Mouse (Mus musculus): Measurements from ENCODE around the gene Fam83g.

Fam83g gene

DNA sequence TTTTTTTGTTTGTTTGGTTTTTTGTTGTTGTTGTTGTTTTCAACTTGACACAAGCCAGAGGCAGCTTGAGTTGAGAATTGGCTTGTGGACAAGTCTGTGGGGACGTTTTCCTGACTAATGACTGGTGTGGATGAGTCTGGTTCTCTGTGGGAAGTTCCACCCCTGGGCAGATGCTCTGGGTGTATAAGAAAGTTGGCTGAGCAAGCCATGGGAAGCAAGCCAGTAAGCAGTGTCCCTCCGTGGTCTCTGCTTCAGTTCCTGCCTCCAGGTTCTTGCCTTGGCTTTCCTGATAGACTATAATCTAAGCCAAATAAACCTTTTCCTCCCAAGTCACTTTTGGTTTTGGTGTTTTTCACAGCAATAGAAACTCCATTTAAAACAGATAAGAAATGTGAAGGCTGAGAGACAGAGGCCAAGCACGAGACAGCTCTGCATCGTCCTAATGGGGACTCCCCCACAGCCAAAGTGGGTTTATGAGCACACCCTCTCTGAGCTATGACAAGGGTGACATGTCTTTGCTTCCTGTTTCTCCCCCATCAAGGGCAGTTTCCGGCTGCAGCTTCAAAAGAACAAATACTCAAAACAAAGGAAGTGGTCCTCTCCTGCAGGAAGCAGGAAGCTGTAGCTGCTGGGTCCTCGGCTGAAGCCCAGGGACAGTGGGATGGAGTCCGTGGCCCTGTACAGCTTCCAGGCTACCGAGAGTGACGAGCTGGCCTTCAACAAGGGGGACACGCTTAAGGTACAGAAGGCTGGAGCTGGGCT, 31.0 kb upstream of the Fam83g start, which contains the start of gene Grap:
TSS of gene Grap (plus strand) at position 580 of the 762 bp plus-strand sequence.
- peak; percentile 71 for DNase-seq

DNA sequence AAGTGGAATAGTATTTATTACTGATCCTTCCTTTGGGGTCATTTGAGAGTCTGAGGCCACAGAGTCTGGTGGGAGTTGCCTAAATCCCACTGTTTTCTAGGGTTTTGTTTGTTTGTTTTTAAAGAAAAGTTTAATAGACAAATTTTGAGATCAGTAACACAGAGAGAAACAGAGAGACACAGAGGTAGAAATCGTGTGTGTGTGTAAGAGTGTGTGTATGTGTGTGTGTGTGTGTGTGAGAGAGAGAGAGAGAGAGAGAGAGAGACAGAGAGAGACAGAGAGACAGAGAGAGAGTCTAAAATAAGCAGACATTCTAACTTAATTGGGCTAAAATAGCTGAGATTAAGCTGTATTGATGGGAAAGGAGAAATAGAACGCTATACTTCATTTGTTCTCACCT, 30.3 kb upstream of the Fam83g start:
- DNase-seq, result no peak

DNA sequence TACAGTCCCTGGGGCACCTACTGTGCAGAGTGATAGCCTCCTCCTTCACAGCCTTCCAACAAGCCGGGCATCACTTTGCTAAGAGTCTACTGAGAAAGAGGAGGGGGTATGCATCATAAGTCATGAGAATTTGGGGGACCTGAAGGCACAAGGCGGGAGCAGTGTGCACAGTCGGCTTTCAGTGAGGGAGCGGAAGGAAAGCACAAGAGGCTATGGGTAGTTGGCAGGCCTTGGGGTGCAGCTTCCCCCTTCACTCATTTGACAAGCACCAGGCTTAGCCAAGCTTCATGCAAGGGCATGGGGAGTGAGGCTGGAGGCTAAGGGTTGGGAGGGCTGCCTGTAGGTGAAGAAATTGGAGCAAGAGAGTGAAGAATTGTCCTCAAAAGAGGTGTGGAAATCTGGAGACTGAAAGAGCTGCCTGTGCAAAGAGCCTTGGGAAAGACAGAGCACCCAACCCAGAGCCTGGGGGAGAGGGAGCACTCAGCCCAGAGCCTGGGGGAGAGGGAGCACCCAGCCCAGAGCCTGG, 29.0 kb upstream of the Fam83g start:
- DNase-seq, result no peak

DNA sequence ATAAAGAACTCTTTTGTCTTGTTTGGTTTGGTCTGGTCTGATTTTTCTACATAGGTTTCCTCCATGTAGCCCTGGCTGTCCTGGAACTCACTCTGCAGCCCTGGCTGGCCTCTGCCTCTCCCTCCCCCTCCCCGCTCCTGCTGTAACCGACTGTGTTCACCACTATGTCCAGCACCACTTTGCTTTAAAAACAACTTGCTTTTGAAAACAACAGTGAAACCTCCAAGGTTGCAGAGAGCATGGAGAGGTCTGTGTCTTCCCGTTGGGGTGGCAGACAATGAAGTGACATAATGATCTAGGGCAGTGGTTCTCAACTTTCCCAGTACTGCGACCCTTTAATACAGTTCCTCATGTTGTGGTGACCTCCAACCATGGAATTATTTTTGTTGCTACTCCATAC, 28.2 kb upstream of the Fam83g start:
- DNase-seq, result no peak

DNA sequence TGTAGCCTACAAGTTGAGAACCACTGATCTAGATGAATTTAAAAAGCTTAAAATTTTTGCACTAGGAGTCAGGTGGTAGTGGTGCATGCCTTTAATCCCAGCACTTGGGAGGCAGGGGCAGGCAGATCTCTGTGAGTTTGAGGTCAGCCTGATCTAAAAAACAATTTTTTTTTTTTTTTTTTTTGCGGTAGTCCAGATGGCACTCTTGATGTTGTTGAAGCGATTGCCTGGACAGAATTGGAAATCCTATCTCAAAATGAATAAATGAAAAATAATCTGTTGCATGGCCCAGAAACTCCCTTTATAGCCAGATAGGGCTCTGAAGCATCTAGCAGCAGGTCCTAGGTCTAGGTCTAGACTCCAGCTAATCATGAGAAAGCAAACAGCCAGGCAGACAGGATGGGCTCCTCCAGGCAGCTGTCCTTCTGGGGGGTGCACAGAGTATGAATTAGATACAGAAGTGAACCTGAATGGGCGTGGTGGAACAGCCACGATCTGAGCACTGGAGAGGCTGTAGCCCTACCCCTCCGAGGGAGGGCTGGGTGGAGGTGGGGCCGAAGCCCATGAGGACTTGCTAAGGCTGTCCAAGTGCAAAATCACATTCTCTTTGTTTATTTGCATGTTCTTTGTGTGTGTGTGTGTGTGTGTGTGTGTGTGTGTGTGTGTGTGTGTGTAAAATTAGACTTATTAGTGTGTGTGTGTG, 27.6 kb upstream of the Fam83g start:
- no peak for DNase-seq

DNA sequence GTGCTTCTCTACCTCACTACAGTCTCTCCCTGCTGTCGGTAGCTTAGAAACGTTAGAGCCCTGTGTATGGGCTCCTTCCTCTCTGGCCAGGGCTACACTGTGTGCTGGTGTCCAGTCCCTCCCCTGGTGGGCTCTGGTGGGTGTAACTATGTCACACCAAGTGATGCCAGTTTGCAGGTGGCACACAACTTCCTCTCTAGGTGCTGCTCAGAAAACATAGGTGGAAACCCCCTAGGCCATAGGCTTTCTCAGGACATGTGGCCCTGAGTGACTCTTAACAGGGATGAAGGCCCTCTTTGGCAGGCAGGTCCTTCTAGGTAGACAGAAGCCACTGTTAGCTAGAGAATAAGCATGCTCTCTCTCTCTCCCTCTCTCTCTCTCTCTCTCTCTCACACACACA, 26.5 kb upstream of the Fam83g start:
- DNase-seq, result no peak

DNA sequence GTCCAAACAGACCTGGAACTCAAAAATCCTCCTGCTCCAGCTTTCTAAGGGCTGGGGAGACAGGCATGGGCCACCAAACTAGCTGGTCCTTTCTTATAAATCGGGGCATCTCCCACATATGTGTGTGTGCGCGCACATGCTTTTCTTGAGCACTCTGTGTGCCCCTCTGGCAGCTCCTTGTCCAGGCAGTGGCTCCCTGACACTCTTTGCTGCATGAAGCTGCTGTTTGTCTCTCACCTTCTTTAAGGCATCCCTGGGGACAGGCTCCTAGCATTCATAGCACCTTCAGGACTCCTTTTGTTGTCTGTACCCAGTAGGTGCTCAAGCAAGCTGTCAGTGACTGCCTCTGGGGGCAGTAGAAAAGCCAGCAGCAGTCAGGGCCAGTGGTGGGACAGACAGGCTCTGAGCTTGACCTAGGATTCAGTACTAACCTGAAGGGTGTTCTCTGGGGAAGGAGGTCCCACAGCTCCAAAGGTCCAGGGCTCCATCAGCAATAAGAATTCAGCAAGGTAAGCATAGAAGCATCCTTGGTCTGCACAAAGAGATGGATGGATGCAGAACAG, 25.4 kb upstream of the Fam83g start:
- no peak for DNase-seq

DNA sequence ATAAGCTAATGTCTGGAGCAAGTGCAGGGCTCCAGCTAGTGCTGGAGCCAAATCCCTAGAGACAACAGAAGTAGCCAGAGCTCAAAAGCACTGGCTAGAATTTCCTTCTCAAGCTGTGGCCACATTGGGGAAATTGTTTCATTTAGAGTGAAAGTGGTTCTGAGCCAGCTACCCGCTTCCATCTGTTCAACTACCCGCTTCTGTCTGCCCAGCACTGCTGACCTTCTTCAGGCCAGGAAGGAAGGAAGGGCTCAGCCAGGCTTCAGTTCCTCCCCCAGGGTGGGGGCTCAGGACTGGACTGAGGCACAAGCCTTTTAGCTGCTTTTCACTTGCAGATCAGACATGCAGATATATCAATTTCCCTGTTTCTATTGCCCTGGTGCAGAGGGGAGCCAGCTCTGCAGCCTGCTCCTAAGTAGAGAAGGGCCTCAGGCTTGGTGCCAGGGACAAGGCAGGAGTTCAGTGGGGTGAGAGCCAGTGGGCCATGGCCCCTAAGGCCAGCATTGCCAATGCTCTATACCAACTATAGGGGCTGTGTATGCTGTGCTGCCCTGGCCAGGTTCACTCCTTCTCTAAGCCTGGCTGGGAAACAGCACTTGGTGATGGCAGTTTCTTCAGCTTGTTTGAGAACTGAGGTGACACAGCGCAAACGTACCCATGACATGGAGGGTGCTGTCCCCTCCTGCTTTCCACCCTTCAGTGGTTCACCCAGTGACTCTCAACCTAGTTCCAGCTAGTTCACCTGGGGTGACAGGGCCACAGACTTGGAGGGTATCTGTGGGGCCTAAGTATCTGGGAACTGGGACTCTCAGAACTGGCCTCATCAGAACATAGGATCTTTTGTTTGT, 24.7 kb upstream of the Fam83g start:
- DNase-seq, result no peak

DNA sequence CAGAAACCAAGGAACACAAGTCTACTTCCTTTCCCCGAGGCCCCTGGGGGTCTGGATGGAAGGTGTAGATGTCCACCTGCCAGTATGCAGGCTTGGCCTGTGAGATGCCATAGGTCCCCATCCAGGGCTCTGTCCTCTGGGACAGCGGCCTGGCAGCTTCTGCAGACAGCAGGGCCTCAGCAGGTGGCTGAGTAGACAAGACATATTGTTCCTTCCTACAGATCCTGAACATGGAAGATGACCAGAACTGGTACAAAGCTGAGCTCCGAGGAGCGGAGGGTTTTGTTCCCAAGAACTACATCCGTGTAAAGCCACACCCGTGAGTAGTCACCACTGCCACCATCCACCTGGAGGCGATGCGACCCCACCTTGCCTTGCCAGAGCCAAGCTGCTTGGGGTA, 23.9 kb upstream of the Fam83g start:
- no peak for DNase-seq

DNA sequence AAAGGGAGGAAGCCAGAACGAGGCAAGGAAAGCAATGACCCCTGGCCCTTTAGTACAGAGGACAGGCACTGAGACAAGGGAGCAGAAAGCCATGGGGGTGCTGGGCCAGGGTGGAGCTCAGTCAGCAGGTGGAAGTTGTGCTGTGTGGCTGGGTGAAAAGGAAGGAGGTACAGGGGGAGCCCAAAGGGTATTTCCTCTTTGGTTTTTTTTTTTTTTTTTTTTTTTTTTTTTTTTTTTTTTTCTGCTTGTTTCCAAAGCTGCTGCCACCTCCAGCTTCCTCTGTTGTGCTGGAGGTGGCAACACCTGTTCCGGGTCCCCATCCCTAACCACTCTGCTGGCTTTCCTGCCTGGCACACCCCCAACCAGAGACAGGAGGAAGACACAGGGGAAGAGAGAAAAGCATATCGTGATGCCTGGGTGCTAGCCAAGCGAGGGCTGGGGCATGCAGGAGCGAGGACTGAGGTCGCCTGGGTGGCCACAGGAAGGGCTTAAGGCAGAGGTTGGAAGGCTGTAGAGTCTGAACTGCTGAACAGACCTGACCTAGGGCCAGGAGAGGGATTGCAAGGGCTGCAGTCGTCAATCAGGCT, 23.0 kb upstream of the Fam83g start:
- peak; percentile 60 for DNase-seq

DNA sequence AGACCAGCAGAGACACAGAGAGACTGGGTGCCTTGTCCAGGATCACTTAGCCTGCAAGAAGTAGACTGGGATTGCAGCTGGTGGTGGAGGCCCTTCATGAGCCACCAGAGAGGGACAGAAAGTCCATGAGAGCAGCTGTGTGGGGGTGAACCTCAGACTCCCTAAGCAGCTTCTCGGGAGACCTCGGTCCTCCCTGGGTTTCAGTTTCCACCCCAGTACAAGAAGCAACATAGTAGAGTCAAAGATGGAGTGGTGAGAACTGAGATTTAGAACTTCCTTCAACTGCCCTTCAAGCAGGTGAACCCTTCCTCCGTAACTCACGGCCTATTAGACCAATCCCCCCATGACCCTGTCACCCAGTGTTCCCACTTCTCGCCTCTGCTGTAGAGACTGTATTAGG, 21.7 kb upstream of the Fam83g start:
- DNase-seq, result no peak

DNA sequence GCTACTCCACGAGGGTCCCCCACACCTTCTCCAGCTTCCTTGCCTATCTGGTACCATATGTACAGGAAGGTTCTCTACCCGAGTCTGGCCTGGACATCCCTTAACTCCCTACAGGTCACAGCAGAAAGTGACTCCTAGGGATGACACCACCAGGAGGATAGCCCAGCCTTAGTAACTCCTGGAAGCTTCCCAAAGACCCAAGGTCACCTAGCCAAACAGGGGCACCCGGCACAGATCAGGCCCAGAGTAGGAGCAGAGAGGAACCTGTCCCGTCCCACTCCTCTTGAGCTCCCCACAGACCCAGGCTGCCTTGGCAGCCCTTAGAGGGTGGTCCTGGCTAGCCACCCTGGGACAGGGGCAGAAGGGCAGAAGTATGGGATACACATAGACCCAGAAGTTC, 18.5 kb upstream of the Fam83g start:
- DNase-seq, result no peak

DNA sequence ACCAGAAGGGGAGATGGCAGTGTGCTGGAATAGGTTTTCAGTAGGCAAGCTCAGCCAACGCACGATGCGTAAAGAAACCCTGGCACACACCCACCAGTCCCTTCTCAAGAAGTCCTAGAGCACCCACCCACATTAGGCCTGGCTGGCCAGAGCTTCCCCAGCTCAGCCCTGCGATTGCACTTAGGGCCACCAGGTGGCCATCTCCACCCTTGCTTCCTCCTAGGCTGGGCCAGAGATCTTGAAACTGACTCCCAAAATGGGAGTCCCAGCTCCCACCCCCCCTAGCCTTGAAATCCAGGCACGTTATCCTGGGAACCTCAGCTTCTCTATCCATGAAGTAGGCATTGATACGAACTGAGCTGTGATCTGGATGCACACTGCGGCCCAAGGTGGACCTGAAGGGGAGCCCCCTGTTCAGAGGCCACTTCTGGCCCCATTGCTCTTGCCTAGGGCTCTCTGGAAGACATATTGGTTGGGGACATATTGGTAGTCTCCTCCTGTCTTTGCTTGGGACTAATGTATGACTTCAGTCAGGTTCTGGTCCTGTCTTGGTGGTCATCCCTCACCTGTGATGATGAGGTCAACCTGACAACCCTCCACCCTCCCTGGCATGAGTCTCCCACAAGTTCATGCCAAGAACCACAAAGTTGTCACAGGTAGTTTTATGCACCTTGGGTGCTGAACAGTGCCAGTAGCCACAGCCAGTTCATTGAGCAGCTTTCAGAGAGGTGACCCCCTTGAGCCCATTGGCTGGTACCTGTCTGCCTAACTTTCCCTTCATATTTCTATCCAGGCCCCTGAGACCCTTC, 17.7 kb upstream of the Fam83g start:
- peak; percentile 61 for DNase-seq

DNA sequence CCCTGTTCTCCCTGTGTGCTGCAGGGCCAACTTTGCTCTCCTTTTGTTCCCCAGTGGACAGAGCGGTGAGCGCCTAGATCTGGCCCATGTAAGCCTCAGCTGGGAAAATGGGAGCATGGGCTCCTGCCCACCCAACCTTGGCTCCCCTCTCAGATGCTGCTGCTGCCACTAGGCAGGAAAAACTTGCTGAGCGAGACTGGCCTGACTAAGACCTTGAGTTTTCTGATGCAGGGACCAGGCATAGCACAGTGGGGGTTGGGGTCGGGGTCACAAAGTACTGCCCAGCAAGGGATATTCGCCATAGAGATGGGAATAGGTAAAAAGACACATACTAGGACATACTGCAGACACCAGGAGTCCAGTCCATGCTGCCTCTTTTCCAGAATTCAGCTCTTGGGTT, 16.6 kb upstream of the Fam83g start:
- DNase-seq, result no peak

DNA sequence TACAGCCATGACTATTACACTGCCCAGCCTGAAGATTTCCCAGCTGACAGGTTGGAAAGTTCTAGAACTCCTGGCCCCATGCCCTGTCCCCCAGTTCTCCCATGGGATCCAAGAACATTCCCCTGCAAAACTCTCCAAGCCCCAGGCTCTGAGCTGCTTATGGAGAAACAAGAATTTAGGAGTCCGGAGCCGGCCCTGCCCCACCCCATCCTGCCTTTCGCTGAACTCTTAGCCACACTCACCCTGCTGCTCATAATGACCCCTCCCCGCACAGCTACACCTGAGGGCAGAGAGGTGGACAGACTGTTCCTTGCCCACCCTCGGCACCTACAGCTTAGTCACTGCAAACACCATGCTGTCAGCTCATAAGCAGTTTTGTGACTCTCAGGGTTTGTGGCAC, 16.1 kb upstream of the Fam83g start:
- no peak for DNase-seq

DNA sequence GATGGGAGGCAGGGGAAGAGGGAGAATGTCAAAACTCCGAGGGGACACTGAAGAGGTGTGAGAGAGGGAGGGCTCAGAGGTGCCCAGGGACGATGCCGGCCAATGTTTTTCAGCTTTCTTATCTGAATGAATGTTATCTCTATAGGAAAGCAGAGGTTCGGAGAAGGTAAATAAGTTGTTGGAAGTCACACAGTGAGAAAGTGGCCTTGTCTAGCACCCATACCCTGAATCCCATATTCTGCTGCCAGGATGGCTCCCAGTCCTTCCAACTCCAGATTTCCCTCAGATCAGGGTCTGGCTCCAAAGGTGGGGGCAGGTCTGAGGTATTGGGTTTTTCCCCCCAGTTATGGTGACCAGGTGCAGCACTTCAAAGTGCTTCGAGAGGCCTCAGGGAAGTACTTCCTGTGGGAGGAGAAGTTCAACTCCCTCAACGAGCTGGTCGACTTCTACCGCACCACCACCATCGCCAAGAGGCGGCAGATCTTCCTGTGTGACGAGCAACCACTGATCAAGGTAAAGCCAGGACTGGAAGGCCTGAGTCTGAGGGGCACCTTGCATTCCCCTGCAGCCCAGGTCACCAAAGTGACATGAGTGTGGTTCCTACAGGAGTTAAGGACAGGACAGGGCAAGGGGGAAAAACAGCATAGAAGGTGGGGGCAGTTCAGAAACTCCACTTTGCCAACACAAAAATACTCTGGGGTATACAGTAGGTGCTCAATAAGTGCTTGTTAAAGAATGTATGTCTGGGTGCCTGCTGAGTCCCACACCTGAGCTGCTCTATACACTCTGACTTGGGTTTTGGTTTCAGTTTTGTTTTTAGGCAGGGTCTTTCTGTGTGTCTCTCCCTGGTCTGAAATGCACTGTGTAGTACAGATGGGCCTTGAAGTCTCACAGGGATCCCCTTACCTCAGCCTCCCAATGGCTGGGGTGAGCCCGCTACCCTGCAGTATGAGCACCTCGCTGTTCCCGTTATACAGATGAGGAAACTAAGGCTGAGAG, 14.1 kb upstream of the Fam83g start:
- peak; percentile 55 for DNase-seq

DNA sequence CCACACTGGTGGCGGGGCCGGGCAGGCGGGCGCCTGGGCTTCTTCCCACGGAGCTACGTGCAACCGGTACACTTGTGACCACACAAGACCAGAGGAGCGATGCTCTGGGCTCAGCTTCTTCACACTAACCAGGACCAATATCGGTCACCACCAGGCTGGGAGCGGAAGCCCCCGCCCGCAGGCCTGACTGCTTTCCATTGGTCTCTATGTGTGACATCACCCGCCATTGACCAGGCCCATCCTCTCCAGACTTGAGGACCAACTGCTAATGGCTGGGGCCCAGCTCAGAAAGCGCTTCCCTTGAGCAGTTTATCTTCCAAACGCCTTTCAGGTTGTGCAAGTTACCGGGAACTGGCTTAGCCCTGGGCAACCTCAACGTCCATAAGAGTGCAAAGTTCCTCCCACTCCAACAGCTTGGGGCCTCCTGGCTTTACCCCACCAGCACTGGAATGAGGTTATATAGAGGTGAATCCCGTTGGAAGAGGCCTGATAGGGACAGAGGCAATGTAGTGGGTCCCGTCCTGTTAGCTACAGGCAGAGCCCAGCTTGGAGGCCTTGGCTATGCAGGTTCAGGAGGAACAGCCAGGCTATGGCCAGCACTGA, 12.0 kb upstream of the Fam83g start:
- no peak for DNase-seq

DNA sequence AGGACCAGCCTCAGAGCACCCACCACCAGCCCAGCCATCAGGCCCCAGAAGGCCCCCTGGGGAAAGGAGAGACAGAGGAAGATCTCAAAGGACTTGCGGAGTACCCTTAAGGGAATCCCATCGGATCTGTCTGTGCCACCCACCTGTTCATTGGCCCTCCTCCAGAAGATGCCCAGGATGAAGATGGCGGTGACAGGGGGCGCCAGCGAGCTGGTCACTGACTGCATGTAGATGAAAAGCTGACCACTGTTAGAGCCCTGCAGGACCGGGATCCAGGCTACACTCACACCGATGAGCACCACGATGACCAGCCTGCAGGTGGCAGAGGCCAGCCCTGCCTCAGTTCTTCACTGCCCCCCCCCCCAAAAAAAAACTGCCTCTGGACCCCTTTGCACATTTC, 10.2 kb upstream of the Fam83g start:
- peak; percentile 68 for DNase-seq

DNA sequence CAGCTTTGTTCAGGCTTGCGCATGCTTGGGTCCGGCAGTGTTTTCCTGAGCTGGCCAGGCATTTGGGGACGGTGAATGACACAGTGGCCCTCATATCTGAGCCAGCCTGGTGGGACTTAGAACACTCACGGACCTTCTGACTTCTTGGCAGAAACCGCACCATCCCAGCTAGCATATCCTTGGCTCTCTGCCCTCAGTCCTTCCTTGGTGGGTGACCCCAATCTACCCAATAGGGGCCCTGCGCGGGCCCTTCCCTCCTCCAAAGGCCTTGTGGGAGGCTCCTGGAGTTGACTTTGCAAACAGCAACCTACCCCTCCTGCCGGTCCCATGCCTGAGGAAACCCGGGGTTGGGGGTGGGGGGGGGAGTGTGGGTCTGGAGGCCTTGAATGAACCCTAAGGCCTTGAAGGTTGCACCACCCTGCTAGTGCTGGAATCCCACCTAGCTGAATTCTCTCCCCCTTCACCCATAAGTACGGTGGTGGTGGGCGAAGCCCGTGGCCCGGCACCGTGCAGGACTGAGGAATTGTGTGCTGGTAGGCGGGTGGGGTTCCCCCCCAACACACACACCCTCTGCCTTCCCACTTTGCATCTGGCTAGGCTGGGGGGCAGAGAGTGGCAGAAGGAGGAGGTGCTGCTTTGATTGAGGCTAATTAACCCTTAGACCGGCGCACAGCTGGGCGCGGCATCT, 9.6 kb upstream of the Fam83g start:
- DNase-seq, result no peak

DNA sequence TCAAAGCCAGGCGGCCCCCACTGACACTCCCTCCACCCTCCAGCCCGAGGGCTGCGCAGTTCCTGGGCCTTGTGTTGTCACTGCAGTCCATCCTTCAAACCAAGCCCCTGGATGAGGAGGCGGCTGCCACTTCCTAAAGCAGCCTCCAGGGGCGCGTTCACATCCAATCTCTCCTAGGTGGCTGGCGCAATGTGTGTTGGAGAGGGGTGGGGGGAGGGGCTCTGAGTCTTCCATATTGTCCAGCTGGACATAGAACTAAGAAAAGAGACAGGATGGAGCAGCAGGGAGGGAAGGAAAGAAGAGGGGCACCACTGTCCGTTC, 9.1 kb upstream of the Fam83g start:
- peak; percentile 70 for DNase-seq

Data from thymus, postnatal 4 days (tissue).